Mouse (Mus musculus) heart, postnatal 25 days (tissue): ENCODE data around the gene Itfg2. TPM values are rescaled to one million over a fixed set of nuclear protein-coding genes. Genes with fewer than 3 reads are reported as not detected.
"Not testable (repeated sequence)": the region's sequence is repeated elsewhere in the genome, so short reads cannot be mapped to it uniquely, and the experiment has no call there.

Experiments
- DNase-seq: peaks from one replicate; pipeline ENCODE4 v3.0.0; 2022; ENCODE audit warnings: low spot score
- intact Hi-C: fragments of 180-260 bp; cut with DNase I; formaldehyde crosslinking; loops from one replicate; pipeline ENCODE4 v1.15.1; 2025
- total RNA-seq, 2 experiments: library from RNA; stranded (reverse); gene quantifications; 2 replicates each; pipeline ENCODE4 v1.2.3; 2021

Itfg2 gene
- total RNA-seq, 2 experiments from 2014 or later = 17.1 to 18.8 TPM

DNA sequence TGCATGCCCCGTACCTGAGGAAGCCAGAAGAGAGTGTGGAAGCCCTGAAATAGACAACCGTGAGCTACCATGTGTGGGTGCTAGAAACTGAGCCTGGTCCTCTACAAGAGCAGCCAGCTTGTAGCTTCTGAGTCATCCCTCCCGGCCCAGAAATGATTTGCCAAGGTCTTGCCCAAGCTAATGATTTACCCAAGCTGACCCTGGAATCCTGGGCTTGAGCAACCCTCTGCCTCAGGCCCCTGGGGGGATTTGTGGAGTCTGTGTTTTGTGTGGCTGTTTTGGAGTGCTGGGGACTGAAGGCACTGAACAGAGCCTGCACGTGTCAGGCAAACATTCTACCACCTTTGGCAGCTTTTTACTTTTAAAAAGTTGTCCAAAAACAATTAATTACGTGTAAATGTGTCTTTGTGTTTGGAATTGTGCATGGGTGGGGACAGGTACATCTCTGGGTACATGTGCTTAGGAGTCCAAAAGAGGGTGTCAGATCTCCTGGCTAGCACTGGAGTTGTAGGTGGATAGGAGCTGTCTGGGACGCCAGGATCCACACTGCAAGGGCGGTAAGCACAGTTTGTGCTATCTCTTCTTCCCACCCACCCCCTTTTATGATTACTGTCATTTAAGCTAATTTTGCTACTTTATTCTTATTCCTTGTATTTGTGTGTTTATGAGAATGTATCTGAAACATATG, 27.0 kb downstream of the Itfg2 start:
- DNase-seq = no peak
- intact Hi-C loops = no loop called here

DNA sequence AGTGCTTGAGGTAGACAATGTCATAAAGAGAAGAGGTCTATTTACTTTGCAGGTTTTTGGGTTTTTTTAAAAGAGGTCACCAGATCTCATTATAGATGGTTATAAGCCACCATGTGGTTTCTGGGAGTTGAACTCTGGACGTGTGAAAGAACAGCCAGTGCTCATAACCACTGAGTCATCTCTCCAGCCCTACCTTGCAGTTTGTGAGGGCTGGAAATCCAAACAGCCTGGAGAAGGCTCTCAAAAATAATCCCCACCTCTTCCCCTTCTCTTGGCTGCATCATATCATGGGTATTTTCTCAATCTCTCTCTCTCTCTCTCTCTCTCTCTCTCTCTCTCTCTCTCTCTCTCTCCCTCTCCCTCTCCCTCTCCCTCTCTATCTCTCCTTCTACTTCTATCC, 34.0 kb downstream of the Itfg2 start:
- intact Hi-C loops = no loop called here
- no peak for DNase-seq

GRCm38 (mm10) chr6:128389185-128389584, 35.5 kb downstream of the Itfg2 start:
- intact Hi-C loops = no loop called here
- DNase-seq = no peak

GRCm38 (mm10) chr6:128385026-128385425, 39.7 kb downstream of the Itfg2 start:
- DNase-seq = no peak
- intact Hi-C loops = no loop called here

DNA sequence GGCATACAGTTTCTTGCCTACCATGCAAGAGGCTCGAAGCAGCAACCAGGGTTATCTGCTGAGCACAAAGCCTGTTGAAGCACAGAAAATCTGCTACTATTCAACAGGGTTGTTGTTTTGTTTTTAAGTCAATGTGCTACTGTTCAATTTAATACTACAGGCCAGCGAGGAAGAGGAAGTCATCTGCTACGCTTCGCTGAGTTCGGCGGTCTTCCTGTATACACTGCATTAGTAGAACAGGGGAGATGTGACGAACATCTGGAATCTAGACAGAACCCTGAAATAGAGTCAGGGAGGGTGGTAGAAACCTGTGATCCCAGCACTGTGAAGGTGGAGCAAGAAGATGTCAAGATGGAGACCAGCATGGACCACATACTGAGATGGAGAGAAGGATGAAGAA, 41.0 kb downstream of the Itfg2 start:
- no peak for DNase-seq
- intact Hi-C loops = no loop called here

DNA sequence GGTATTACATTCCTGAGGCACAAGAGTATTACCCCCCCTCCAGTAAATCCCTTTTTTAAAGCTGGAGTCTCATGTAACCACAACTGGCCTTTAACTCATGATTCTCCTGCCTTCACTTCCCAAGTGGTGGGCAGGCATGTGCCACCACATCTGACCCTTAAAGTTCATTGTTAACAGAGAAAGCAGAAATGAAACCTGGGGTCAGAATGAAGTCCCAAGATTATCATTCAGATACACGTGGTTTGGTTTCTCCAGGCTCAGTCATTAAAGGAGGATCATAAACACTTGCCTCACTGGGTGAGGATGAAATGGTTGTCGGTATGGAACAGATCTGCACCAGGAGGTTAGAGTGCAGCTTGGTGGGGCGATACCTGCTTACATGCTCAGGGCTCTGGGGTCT, 43.5 kb downstream of the Itfg2 start:
- DNase-seq = no peak
- intact Hi-C loops = loop anchor here (2.0 kb wide), 1 partner anchor 30 kb away; no protein-coding TSS in a partner anchor

- DNase-seq = not testable (repeated sequence)
- intact Hi-C loops = loop anchor here (2.0 kb wide), 1 partner anchor 30 kb away; no protein-coding TSS in a partner anchor
Observed at GRCm38 (mm10) chr6:128380594-128381167, 44.0 kb downstream of the Itfg2 start.

DNA sequence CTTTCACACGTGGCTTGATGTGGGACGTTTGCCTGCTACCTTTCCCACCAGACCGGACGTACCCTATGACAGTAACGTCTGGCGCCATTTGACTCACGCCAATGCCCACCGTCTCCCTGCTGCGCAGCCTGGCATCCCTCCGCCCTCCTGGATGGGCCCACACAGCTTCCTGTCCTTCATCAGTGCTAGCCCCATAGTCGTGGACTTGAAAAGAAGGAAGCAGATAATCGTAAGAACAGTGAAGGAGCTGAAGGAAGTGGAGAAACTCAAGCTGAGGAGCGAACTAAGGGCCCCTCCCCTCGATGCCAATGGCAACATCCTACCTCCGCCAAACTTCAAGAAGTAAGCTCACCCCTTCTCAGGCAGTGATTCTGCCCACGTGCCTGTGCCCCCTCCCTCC, 45.1 kb downstream of the Itfg2 start:
- DNase-seq = no peak
- intact Hi-C loops = loop anchor here (2.0 kb wide), 1 partner anchor 31 kb away; no protein-coding TSS in a partner anchor

DNA sequence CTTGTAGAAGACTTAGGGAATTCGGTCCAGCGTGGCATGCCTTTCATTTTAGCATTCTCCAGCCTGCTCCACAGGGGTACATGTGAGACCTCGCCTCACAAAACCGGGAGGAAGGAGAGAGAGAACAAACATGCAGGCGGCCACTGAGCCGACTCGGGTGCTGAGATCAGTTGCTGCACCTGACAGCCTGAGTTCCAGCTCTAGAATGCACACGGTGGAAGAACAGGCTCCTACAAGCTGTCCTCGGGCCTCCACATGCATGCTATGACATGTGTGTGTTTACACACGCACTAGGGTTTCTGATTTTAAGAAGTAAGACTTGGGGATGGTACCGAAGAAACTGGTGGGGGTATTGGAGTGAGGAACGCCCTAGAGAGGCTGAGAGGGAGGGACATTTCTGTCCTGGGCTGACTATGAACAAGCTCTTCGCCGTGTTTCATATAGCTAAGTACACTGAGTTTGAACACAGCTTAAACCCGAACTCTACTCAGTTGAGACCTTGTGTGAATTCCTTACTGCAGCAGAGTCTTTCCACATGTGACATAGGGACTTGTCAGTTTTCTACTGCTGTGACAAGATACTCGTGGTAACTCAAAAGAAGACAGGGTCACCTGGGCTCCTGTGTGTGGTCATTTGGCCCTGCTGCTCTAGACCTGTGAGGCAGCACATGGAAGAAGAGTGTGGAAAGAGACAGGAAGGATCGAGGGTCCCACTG, 48.2 kb downstream of the Itfg2 start:
- intact Hi-C loops = no loop called here
- no peak for DNase-seq

DNA sequence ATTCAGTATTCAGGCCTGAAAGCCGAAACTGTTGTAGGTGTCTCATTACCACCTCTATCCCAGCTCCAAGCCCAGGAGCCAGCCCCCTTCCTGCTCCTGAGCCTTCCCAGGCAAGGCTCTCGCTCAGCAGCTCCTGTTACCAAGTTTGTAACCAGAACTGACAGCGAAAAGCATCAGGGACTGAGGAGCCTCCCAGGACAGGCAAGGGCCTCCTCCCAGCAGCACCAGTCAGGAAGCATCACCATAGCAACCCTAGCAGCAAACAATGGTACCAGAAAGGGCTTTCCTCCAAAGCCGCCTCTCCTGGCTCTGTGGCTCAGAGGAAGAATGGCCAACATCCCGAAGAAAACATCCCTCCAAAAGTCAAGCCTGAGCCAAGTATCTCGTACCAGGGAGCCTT, 49.5 kb downstream of the Itfg2 start, which contains the start of the genes Tex52 and Gm44596:
Gene Tex52 (plus strand): TSS at position 265 of the 400 bp plus-strand sequence.
Gene Gm44596 (plus strand): TSS at position 312 of the 400 bp plus-strand sequence.
- DNase-seq = peak; percentile 33
- intact Hi-C loops = no loop called here

DNA sequence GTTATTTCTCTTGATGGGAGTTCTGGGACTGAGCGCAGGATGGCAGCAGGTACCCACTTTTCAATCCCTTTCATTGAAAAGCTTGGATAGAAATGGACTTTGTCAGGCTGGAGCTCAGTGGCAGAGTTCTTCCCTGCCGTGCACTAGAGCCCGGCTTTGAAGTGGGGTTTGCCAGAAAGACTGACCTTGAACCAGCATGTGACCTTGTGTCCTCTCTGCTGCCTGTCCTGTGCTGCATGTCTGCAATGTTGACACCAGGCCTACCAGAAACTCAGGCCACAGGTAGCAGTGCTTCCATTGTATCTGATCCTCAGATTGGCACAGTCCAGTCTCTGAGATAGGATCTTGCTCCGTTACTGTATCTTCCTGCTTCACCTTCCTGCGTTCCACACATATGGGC, 54.7 kb downstream of the Itfg2 start:
- intact Hi-C loops = no loop called here
- DNase-seq = no peak

GRCm38 (mm10) chr6:128366466-128366865, 58.3 kb downstream of the Itfg2 start:
- no peak for DNase-seq
- intact Hi-C loops = no loop called here

DNA sequence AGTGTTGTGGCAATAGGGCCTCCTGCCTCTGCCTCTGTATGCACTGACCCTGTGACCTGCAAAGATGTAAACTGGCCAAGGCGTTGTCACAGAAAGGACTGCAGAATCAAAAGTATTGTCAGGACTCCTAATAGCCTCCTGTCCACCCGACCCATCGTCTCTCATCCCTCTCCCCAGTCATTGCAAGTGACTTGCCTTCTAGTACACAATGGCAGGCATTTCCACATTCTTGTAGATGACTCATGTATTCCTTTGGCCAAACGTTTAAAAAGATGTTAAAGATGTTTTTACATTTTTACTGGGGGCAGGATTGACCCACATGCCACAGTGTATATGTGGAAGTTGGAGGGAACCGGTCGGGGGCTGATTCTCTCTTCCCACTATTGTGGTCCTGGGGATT, 60.0 kb downstream of the Itfg2 start:
- DNase-seq = no peak
- intact Hi-C loops = loop anchor here (5.0 kb wide), 1 partner anchor 48 kb away; no protein-coding TSS in a partner anchor

DNA sequence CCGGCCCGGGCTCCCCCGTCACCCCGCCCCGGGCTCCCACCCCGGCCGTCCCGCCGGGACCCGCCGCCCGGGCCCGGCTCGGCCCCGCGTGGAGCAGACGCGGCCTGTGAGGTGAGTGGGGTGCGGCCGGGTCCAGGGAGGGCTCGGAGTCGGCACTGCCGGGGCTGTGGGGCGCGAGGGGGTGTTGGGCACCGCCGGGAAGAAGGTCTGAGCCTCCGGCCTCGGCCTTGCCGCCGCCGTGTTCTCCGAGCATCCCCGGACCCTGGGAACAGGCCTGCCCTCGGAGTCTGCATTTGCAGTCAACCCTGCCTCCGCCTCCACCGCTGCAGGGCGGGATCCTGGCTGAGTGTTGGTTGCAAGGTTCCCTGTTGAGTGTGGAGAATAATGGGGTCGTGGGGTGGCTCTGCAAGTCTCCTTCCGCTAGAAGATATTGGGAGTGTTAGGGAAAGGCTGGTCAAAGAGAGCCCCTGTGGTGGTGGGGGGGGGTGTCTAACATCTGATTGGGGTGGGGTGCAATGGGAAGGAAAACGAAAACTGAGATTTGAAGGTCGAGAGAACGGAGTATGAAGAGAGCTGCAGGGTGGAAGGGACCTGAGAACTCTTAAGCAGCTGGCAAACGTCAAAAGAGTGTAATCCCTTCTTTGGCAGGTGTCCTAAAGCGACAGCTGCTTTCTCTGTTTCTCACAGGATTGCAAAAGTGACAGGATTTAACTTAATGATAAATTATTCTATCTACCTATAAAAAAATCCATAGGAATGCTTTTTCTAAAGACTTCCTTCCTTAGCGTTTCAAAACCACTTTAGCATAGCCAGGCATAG, 61.5 kb downstream of the Itfg2 start:
- intact Hi-C loops = loop anchor here (5.0 kb wide), 1 partner anchor 49 kb away; no protein-coding TSS in a partner anchor
- DNase-seq = no peak

- peak; percentile 79 for DNase-seq
- intact Hi-C loops = loop anchor here (5.0 kb wide), 1 partner anchor 50 kb away; no protein-coding TSS in a partner anchor
Observed at GRCm38 (mm10) chr6:128362381-128363006, 62.2 kb downstream of the Itfg2 start, which contains the start of the genes Rhno1 and Foxm1. Rhno1 (minus strand) TSS chr6:128362911. Foxm1 (plus strand) TSS chr6:128362967.

DNA sequence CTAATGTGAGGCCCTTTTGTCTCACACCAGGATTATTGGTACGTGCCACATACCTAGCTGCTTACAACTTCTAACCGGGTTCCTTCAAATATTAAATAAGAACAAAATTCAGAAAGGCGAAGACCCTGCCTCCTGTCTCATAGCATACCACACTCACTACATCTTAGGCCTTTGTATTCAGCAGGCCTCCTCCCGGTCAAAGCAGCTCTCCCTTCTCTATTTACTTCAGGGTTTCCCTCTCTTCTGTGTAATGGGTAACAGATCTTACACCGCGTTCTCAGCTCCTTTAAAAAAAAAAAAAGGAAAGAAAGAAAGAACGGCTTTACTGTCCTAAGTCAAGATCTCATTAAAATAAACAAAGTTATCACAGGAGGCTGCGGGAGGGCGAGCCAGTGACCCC, 62.8 kb downstream of the Itfg2 start:
- intact Hi-C loops = loop anchor here (5.0 kb wide), 1 partner anchor 50 kb away; no protein-coding TSS in a partner anchor
- DNase-seq = no peak
